Mouse (Mus musculus) forebrain, embryonic 10.5 days (tissue): Measurements from ENCODE around the gene Wnt6. TPM values are rescaled to one million over a fixed set of nuclear protein-coding genes. Genes with fewer than 3 reads are reported as not detected.
A peak's percentile ranks its signal among the peaks of the same experiment; 100 is the strongest.
"Not testable (repeated sequence)": the region's sequence is repeated elsewhere in the genome, so short reads cannot be mapped to it uniquely, and the experiment has no call there.

Experiments
- DNase-seq: peaks from one replicate; pipeline ENCODE4 v3.0.0-alpha.2; 2017; ENCODE audit warnings: low spot score; ENCODE audit errors: extremely low spot score
- H3K27ac ChIP-seq: fragments of 300-500 bp; sonication (generic); 2 replicates; pipeline ENCODE4 v1.5.1; 2016; ENCODE audit warnings: mild to moderate bottlenecking
- H3K27me3 ChIP-seq: fragments of 300-500 bp; sonication (generic); 2 replicates; pipeline ENCODE4 v1.6.1; 2016; ENCODE audit warnings: mild to moderate bottlenecking; ENCODE audit not compliant: poor library complexity, severe bottlenecking
- H3K36me3 ChIP-seq: fragments of 300-500 bp; sonication (generic); replicated peaks from 2 replicates; pipeline ENCODE4 v1.6.1; 2016; ENCODE audit warnings: mild to moderate bottlenecking, moderate library complexity
- H3K4me1 ChIP-seq: fragments of 300-500 bp; sonication (generic); 2 replicates; pipeline ENCODE4 v1.6.1; 2016
- H3K4me3 ChIP-seq: fragments of 300-500 bp; sonication (generic); 2 replicates; pipeline ENCODE4 v1.5.1; 2016; ENCODE audit warnings: mild to moderate bottlenecking, moderate library complexity
- H3K9me3 ChIP-seq: fragments of 300-500 bp; sonication (generic); 2 replicates; pipeline ENCODE4 v1.6.1; 2016; ENCODE audit warnings: mild to moderate bottlenecking, moderate library complexity
- WGBS: fragments of 180-500 bp; shearing (Covaris S2); methylation state at CpG from one replicate; pipeline ENCODE4 v1.1.7; 2016; 5-methylcytosine and 5-hydroxymethylcytosine counted together
- polyA plus RNA-seq: library from polyadenylated mRNA; unstranded; fragments of >200 nt; fragmentation: Nextera tagmentation; extraction: Ambion mirVana; gene quantifications from 2 replicates; pipeline ENCODE4 v1.2.1, GENCODE M21; 2016

Wnt6 gene
- polyA plus RNA-seq, 1 experiment from 2014 or later: 9.1 TPM

DNA sequence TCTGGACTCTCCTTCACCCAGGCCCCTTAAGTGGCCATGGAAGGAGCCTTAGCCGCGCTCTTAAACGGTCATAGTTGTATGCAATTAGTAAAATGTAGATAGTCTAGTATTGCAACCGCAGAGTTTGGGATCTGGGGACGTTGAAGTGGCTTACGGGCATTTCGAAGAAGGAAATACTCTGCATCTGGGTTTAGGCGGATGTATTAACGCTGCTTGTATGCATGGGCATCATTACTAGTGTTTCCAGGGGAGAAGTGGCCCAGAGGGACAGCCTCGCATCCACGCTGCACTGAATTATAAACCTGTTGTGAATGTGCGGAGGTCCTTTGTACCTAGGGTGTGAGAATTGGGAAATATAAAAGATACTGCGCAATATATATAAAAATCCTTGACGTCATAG, 45.5 kb downstream of the Wnt6 start:
- H3K4me1 ChIP-seq: peaks cover 19% of the 10 kb centered on the region
- no peaks in the 10 kb centered on the region for H3K36me3 ChIP-seq
- DNase-seq: no peak
- WGBS: 18% methylated on average over 14 of the region's 14 CpGs
- H3K27me3 ChIP-seq: peaks cover 23% of the 10 kb centered on the region
- H3K4me3 ChIP-seq: peak overlapping the region; percentile 77
- H3K27ac ChIP-seq: peak overlapping the region; percentile 94
- no peaks in the 10 kb centered on the region for H3K9me3 ChIP-seq

DNA sequence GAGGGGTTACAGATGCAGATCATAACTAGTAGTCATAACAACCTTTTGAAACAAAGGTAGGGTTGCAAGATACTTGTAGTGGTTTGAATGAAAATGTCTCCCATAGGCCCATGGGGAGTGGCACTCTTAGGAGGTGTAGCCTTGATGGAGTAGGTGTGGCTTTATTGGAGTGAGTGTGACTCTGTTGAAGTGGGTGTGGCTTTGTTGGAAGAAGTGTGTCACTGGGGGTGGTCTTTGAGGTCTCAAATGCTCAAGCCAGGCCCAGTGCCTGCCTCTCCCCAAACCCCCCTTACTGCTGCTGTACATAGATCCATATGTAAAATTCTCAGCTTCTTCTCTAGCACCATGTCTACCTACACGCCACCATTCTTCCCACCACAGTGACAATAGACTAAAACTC, 46.8 kb downstream of the Wnt6 start:
- Histone ChIP-seq H3K4me1 (peaks cover 19% of the 10 kb centered on the region), H3K36me3 (no peaks in the 10 kb centered on the region), H3K9me3 (no peaks in the 10 kb centered on the region), H3K27me3 (peaks cover 10% of the 10 kb centered on the region), H3K27ac (no peak overlapping the region), H3K4me3 (no peak overlapping the region)
- WGBS: 96% methylated on average over 1 of the region's 1 CpGs
- no peak for DNase-seq

- Histone ChIP-seq H3K4me1 (peaks cover 21% of the 10 kb centered on the region), H3K27me3 (peaks cover 14% of the 10 kb centered on the region; the same call in 1 of the 2 replicates)
- WGBS: 93% methylated on average over 4 of the region's 4 CpGs
- H3K4me3 ChIP-seq, DNase-seq, H3K27ac ChIP-seq, H3K9me3 ChIP-seq, H3K36me3 ChIP-seq: not testable (repeated sequence)
Measured at GRCm38 (mm10) chr1:74823598-74823997, 51.9 kb downstream of the Wnt6 start.

DNA sequence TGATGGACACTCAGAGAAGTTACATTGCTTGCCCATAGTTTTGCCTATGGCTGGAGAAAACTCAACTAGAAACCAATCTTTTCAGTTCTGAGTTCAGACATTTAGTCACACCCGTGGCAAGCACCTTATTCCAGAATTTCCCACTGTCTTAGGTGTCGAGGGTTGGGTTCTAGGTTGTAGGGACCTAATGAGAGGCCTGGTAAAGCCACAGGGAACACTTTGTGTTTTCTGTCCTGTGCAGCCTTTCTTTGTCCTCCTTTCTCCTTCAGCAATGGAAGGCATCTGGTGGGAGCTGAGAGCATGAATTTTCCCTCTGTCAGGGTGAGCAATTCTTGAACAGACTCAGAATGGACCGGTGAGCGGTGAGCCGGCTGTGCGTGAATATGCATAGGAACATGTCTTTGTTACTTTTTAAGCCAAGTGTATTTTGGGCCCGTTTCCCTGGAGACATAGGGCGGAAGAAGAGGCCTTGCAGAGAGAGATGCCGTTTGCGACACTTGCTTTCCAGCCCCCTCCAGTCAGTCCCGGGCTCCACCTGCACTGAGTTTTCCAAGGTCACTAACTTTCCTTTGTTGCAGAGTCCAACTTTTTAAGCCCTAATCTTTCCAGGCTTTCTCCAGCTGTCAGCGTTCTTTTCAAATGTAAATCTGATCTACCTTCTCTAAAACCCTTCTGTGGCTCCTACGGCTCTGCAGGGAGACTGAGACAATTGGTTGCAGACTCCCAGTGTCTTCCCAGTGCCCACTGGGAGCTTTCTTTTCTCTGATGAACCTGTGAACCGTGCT, 53.0 kb downstream of the Wnt6 start:
- peaks cover 29% of the 10 kb centered on the region for H3K4me1 ChIP-seq
- no peaks in the 10 kb centered on the region for H3K9me3 ChIP-seq
- peak overlapping the region; percentile 77 for H3K27ac ChIP-seq
- peak; percentile 66 for DNase-seq
- peak overlapping the region; percentile 22; the same call in 1 of the 2 replicates for H3K4me3 ChIP-seq
- WGBS: 13% methylated on average over 14 of the region's 14 CpGs
- H3K27me3 ChIP-seq: peaks cover 14% of the 10 kb centered on the region; the same call in 1 of the 2 replicates
- no peaks in the 10 kb centered on the region for H3K36me3 ChIP-seq

GRCm38 (mm10) chr1:74830061-74830460, 58.4 kb downstream of the Wnt6 start:
- no peak overlapping the region for H3K4me3 ChIP-seq
- H3K4me1 ChIP-seq: peaks cover 21% of the 10 kb centered on the region
- H3K9me3 ChIP-seq: no peaks in the 10 kb centered on the region
- DNase-seq: no peak
- H3K27ac ChIP-seq: no peak overlapping the region
- no peaks in the 10 kb centered on the region for H3K36me3 ChIP-seq
- H3K27me3 ChIP-seq: peaks cover 7% of the 10 kb centered on the region; the same call in 1 of the 2 replicates
- WGBS: 83% methylated on average over 9 of the region's 9 CpGs

DNA sequence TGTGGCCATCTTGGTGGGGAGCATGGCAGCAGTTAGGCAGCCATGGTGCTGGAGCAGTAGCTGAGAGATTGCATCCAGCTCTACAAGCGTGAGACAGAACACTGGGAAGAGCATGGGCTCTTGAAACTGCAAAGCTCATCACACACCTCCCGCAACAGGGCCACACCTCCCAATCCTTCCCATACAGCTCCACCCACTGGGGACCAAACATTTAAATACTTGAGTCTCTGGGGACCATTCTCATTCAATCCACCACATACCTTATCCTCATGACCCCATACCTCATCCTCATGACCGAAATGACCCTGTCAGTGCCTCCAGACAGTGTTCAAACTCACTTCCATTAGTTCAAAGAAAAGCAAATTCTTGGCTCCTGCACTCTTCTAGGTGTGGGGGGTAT, 61.6 kb downstream of the Wnt6 start:
- WGBS: 83% methylated on average over 3 of the region's 3 CpGs
- DNase-seq: no peak
- Histone ChIP-seq H3K4me3 (no peak overlapping the region), H3K27me3 (no peaks in the 10 kb centered on the region), H3K36me3 (no peaks in the 10 kb centered on the region), H3K4me1 (peaks cover 9% of the 10 kb centered on the region), H3K27ac (no peak overlapping the region), H3K9me3 (no peaks in the 10 kb centered on the region)

Other genes with a start within 250 kb of the Wnt6 start
- gene Plcd4, start 229.0 kb upstream of the Wnt6 start, polyA plus RNA-seq: 0.90 and 1.1 TPM in 2 replicates
- 53.2 TPM in 2 replicates for gene Usp37, start 227.6 kb upstream of the Wnt6 start, polyA plus RNA-seq
- gene Zfp142, start 183.6 kb upstream of the Wnt6 start, polyA plus RNA-seq: 9.7 and 10.8 TPM in 2 replicates
- 16.8 and 18.1 TPM in 2 replicates for gene Bcs1l, start 183.6 kb upstream of the Wnt6 start, polyA plus RNA-seq
- 37.7 and 40.0 TPM in 2 replicates for gene Rnf25, start 170.5 kb upstream of the Wnt6 start, polyA plus RNA-seq
- 12.0 and 17.6 TPM in 2 replicates for gene Stk36, start 170.4 kb upstream of the Wnt6 start, polyA plus RNA-seq
- gene Ttll4, start 110.1 kb upstream of the Wnt6 start, polyA plus RNA-seq: 54.9 and 58.0 TPM in 2 replicates
- gene Cyp27a1, start 58.3 kb upstream of the Wnt6 start, polyA plus RNA-seq: 10.4 and 11.5 TPM in 2 replicates
- 0.20 TPM in 1 of 2 replicates, not detected in the other for gene Prkag3, start 22.7 kb upstream of the Wnt6 start, polyA plus RNA-seq
- gene Wnt10a, start 19.6 kb downstream of the Wnt6 start, polyA plus RNA-seq: 0.65 and 0.92 TPM in 2 replicates
- 0.22 and 0.25 TPM in 2 replicates for gene Cdk5r2, start 83.0 kb downstream of the Wnt6 start, polyA plus RNA-seq
- gene Fev, start 113.5 kb downstream of the Wnt6 start, polyA plus RNA-seq: not detected in 2 replicates
- gene Cryba2, start 121.3 kb downstream of the Wnt6 start, polyA plus RNA-seq: not detected in 2 replicates
- 0.04 and 0.25 TPM in 2 replicates for gene Cfap65, start 163.7 kb downstream of the Wnt6 start, polyA plus RNA-seq
- 0.10 TPM in 1 of 2 replicates, not detected in the other for gene Ihh, start 179.8 kb downstream of the Wnt6 start, polyA plus RNA-seq